Mouse (Mus musculus) midbrain, embryonic 10.5 days (tissue): ENCODE measurements at regions not wholly inside any gene's neighbourhood (a gene's known extent, or its start where the extent isn't known, plus 50 kb on each side); places are given as distances from the start of the nearest gene placed in this dataset.

Source experiments
- DNase-seq: peaks from one replicate; pipeline ENCODE4 v3.0.0-alpha.2; 2017; ENCODE audit warnings: low spot score
- H3K27ac ChIP-seq: fragments of 300-500 bp; sonication (generic); replicated peaks from 2 replicates; pipeline ENCODE4 v1.5.1; 2016; ENCODE audit warnings: mild to moderate bottlenecking
- H3K27me3 ChIP-seq: fragments of 300-500 bp; sonication (generic); 2 replicates; pipeline ENCODE4 v1.6.1; 2016; ENCODE audit warnings: low read depth, mild to moderate bottlenecking; ENCODE audit not compliant: poor library complexity, severe bottlenecking
- H3K36me3 ChIP-seq: fragments of 300-500 bp; sonication (generic); 2 replicates; pipeline ENCODE4 v1.6.1; 2016; ENCODE audit warnings: mild to moderate bottlenecking, moderate library complexity
- H3K4me1 ChIP-seq: fragments of 300-500 bp; sonication (generic); 2 replicates; pipeline ENCODE4 v1.6.1; 2016
- H3K4me3 ChIP-seq: fragments of 300-500 bp; sonication (generic); 2 replicates; pipeline ENCODE4 v1.5.1; 2016; ENCODE audit warnings: mild to moderate bottlenecking, moderate library complexity
- H3K9me3 ChIP-seq: fragments of 300-500 bp; sonication (generic); replicated peaks from 2 replicates; pipeline ENCODE4 v1.6.1; 2016; ENCODE audit warnings: mild to moderate bottlenecking
- WGBS: fragments of 180-500 bp; shearing (Covaris S2); methylation state at CpG from one replicate; pipeline ENCODE4 v1.1.7; 2016; 5-methylcytosine and 5-hydroxymethylcytosine counted together

GRCm38 (mm10) chr5:119550916-119551315 is 119.6 kb upstream of the Tbx3 start:
- DNase-seq: no peak
- WGBS: 41% methylated on average over 6 of the region's 6 CpGs
- 0 out of 2 replicates have a peak overlapping the region, but pooled peaks have one; percentile 33 for H3K27ac ChIP-seq

DNA sequence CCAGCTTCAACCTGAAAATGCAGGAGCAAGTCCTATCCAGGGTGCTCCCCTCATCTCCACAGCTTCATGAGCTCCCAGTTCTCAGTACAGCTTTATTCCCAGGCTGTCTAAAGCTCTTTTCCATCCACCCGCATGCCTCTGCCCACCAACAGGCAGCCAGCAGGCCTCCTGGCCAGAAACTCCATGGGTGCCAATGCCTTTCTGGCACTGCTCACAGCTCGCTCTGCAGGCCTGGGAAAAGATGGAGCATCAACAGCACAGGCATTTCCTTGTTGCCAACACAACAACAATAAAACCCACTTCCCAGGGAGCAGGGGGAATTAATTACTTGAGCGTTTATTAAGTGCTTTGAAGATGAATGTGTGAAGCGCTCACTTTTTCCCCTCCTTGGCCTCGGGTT is 117.0 kb upstream of the Tbx3 start:
- H3K27ac ChIP-seq: no peak overlapping the region
- no peaks in the 10 kb centered on the region for H3K36me3 ChIP-seq
- peaks cover 11% of the 10 kb centered on the region for H3K9me3 ChIP-seq
- no peak overlapping the region for H3K4me3 ChIP-seq
- 58% methylated on average over 5 of the region's 5 CpGs for WGBS
- no peaks in the 10 kb centered on the region for H3K27me3 ChIP-seq
- H3K4me1 ChIP-seq: peaks cover 11% of the 10 kb centered on the region
- no peak for DNase-seq

More at GRCm38 (mm10) chr5:119550916-119551315, 119.6 kb upstream of the Tbx3 start:
- peaks cover 13% of the 10 kb centered on the region for H3K4me1 ChIP-seq
- no peaks in the 10 kb centered on the region for H3K36me3 ChIP-seq
- peaks cover 11% of the 10 kb centered on the region for H3K9me3 ChIP-seq
- peaks cover 14% of the 10 kb centered on the region for H3K27me3 ChIP-seq
- no peak overlapping the region for H3K4me3 ChIP-seq

- Histone ChIP-seq H3K27me3 (peaks cover 6% of the 10 kb centered on the region), H3K4me3 (no peak overlapping the region), H3K9me3 (peaks cover 5% of the 10 kb centered on the region; the same call in 1 of the 2 replicates), H3K27ac (no peak overlapping the region), H3K36me3 (no peaks in the 10 kb centered on the region), H3K4me1 (peaks cover 5% of the 10 kb centered on the region; the same call in 1 of the 2 replicates)
- WGBS: 93% methylated on average over 5 of the region's 5 CpGs
- DNase-seq: no peak
Measured at GRCm38 (mm10) chr5:119557071-119557470, 113.4 kb upstream of the Tbx3 start.

GRCm38 (mm10) chr5:119559696-119560095 is 110.8 kb upstream of the Tbx3 start:
- WGBS: 95% methylated on average over 11 of the region's 11 CpGs
- peaks cover 14% of the 10 kb centered on the region for H3K4me1 ChIP-seq
- DNase-seq: no peak
- peaks cover 32% of the 10 kb centered on the region for H3K27me3 ChIP-seq
- H3K36me3 ChIP-seq: no peaks in the 10 kb centered on the region
- no peaks in the 10 kb centered on the region for H3K9me3 ChIP-seq
- H3K27ac ChIP-seq: no peak overlapping the region
- no peak overlapping the region for H3K4me3 ChIP-seq

DNA sequence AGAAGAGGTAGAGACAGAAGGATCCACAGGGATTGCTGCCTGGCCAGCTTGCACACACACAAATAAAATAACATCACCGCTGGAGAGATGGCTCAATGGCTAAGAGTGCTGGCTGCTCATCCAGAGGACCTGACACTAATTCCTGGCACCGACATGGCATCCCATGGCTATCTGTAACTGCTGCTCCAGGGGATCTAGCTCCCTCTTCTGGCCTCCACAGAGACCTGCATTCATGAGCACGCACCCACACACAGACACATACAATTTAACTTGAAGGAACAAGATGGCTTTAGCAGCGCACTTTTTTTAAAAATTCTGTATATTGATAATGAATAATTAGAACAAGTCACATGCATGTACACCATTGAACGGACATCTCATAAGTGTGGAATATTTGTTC is 110.1 kb upstream of the Tbx3 start:
- H3K4me3 ChIP-seq: no peak overlapping the region
- no peak overlapping the region for H3K27ac ChIP-seq
- no peaks in the 10 kb centered on the region for H3K36me3 ChIP-seq
- 95% methylated on average over 5 of the region's 5 CpGs for WGBS
- no peak for DNase-seq
- peaks cover 35% of the 10 kb centered on the region for H3K27me3 ChIP-seq
- peaks cover 14% of the 10 kb centered on the region for H3K4me1 ChIP-seq
- H3K9me3 ChIP-seq: no peaks in the 10 kb centered on the region

- Histone ChIP-seq H3K9me3 (no peaks in the 10 kb centered on the region), H3K27me3 (peaks cover 35% of the 10 kb centered on the region), H3K4me1 (peaks cover 14% of the 10 kb centered on the region), H3K4me3 (no peak overlapping the region), H3K36me3 (no peaks in the 10 kb centered on the region), H3K27ac (no peak overlapping the region)
- DNase-seq: no peak
- WGBS: 87% methylated on average over 7 of the region's 7 CpGs
Measured at GRCm38 (mm10) chr5:119561531-119561930, 108.9 kb upstream of the Tbx3 start.

- Histone ChIP-seq H3K9me3 (no peaks in the 10 kb centered on the region), H3K27me3 (peaks cover 35% of the 10 kb centered on the region), H3K4me1 (peaks cover 14% of the 10 kb centered on the region), H3K27ac (peak overlapping the region; percentile 53), H3K4me3 (peak overlapping the region; percentile 14; the same call in 1 of the 2 replicates), H3K36me3 (no peaks in the 10 kb centered on the region)
- WGBS: 25% methylated on average over 33 of the region's 33 CpGs
- DNase-seq: peak; percentile 33
Measured at GRCm38 (mm10) chr5:119563510-119564351, 106.7 kb upstream of the Tbx3 start.

DNA sequence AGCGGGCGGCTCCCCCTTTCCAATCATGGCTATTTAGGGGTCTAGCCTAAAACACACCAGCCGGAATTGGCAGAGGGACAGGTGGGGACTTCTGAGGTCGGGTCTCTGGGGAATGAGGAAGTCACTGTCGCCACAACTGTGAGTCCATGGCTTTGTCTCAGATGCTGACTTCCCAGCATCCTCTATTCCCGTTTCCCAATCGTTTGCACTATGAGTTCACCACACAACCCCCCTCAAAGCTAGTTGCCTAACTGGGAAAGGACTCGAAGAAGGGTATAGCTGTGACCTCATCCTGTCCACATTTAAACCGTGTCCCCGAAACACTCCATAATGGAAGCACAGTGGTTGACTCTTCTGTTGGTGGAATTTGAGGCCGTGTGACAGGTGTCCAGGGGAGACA is 102.8 kb upstream of the Tbx3 start:
- no peak overlapping the region for H3K4me3 ChIP-seq
- no peaks in the 10 kb centered on the region for H3K36me3 ChIP-seq
- 87% methylated on average over 11 of the region's 11 CpGs for WGBS
- H3K27ac ChIP-seq: no peak overlapping the region
- peaks cover 14% of the 10 kb centered on the region for H3K4me1 ChIP-seq
- peaks cover 24% of the 10 kb centered on the region for H3K27me3 ChIP-seq
- no peak for DNase-seq
- H3K9me3 ChIP-seq: peaks cover 7% of the 10 kb centered on the region

DNA sequence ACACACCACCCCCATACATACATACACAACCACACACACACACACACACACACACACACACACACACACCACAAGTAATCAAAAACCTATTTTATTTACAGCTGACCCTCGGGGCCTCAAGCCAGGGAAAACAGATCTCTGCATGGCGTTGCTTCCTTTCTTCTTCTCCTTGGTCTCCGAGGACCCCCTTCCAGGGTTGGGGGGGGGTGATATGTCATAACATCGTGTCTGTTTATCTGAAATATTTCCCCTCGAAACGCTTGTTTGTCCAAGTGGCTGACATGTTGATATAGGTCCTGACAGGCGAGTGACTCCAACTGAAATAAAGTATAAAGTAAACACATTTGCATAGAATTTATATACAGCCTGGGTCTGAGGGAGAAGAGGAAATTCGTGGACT is 100.4 kb upstream of the Tbx3 start:
- no peak overlapping the region for H3K4me3 ChIP-seq
- H3K27ac ChIP-seq: no peak overlapping the region
- H3K4me1 ChIP-seq: no peaks in the 10 kb centered on the region; the same call in 1 of the 2 replicates
- H3K36me3 ChIP-seq: no peaks in the 10 kb centered on the region
- no peak for DNase-seq
- H3K27me3 ChIP-seq: no peaks in the 10 kb centered on the region
- peaks cover 20% of the 10 kb centered on the region for H3K9me3 ChIP-seq
- 73% methylated on average over 8 of the region's 8 CpGs for WGBS

DNA sequence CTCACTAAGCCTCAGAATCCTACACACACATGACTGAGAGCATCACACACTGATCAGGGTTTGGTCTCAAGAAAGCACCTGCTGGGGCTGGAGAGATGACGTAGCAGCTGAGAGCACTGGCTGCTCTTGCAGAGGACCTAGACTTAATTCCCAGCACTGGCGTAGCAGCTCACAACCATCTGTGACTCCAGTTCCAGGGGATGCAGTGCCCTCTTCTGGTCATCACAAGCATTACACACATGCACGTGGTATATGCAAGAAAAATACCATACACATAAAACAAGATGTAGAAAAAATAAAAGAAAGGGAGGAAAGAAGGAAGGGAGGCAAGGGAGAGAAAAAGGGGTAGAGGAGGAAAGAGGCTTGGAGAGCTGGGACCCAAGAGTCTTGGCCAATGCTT is 98.8 kb upstream of the Tbx3 start:
- WGBS: 95% methylated on average over 3 of the region's 3 CpGs
- no peak for DNase-seq

GRCm38 (mm10) chr5:119575124-119575523 is 95.3 kb upstream of the Tbx3 start:
- H3K4me3 ChIP-seq: no peak overlapping the region
- H3K27ac ChIP-seq: no peak overlapping the region
- H3K9me3 ChIP-seq: peaks cover 20% of the 10 kb centered on the region
- H3K36me3 ChIP-seq: no peaks in the 10 kb centered on the region
- DNase-seq: no peak
- no peaks in the 10 kb centered on the region; the same call in 1 of the 2 replicates for H3K4me1 ChIP-seq
- 61% methylated on average over 14 of the region's 14 CpGs for WGBS
- no peaks in the 10 kb centered on the region for H3K27me3 ChIP-seq

More for the DNA sequence above, 98.8 kb upstream of the Tbx3 start:
- Histone ChIP-seq H3K36me3 (no peaks in the 10 kb centered on the region), H3K27me3 (no peaks in the 10 kb centered on the region), H3K4me1 (no peaks in the 10 kb centered on the region; the same call in 1 of the 2 replicates), H3K27ac (no peak overlapping the region), H3K9me3 (peaks cover 20% of the 10 kb centered on the region), H3K4me3 (no peak overlapping the region)

DNA sequence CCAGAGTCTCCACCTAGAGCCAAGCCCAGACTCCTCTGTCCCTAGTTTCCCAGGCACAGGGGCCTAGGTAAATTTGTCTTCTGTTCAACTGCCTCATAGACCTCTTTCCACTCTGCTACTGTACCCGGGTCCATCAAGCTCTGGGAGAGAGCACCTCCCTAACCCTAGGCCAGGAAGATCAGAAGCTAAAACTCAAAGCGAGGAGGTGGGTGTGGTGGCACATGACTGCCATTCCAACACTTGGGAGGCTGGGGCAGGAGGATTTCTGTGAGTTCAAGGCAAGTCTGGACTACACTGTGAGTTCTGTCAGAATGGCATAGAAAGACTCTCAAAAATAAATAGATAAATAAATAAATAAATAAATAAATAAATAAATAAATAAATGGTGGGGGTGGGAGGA is 91.2 kb upstream of the Tbx3 start:
- Histone ChIP-seq H3K9me3 (peaks cover under 1% of the 10 kb centered on the region; the same call in 1 of the 2 replicates), H3K4me1 (no peaks in the 10 kb centered on the region; the same call in 1 of the 2 replicates), H3K27me3 (no peaks in the 10 kb centered on the region), H3K36me3 (no peaks in the 10 kb centered on the region), H3K4me3 (no peak overlapping the region), H3K27ac (no peak overlapping the region)
- DNase-seq: no peak
- 93% methylated on average over 2 of the region's 2 CpGs for WGBS

- Histone ChIP-seq H3K36me3 (no peaks in the 10 kb centered on the region), H3K27ac (no peak overlapping the region), H3K4me3 (no peak overlapping the region), H3K4me1 (no peaks in the 10 kb centered on the region; the same call in 1 of the 2 replicates), H3K9me3 (no peaks in the 10 kb centered on the region), H3K27me3 (no peaks in the 10 kb centered on the region)
- WGBS: 92% methylated on average over 2 of the region's 2 CpGs
- DNase-seq: no peak
Measured at GRCm38 (mm10) chr5:119579806-119580205, 90.7 kb upstream of the Tbx3 start.
